Mouse (Mus musculus): ENCODE measurements around the gene Padi1.

GRCm38 (mm10) chr4:140821988-140822387 is 23.6 kb downstream of the Padi1 start:
- TF ChIP-seq POLR2A (IDR thresholded peaks at IDR 0.05; ENCODE audit: extremely low read depth, insufficient read depth, low read length): no peak
- TF ChIP-seq CTCF (IDR thresholded peaks at IDR 0.05; ENCODE audit: low read depth, low read length): peak; percentile 66
